Mouse (Mus musculus) spleen, adult 12 weeks (tissue): ENCODE measurements around the gene Glp2r.

Source experiments
- DNase-seq: peaks from one replicate; pipeline ENCODE4 v3.0.0; 2022; ENCODE audit warnings: low spot score

The Glp2r gene

DNA sequence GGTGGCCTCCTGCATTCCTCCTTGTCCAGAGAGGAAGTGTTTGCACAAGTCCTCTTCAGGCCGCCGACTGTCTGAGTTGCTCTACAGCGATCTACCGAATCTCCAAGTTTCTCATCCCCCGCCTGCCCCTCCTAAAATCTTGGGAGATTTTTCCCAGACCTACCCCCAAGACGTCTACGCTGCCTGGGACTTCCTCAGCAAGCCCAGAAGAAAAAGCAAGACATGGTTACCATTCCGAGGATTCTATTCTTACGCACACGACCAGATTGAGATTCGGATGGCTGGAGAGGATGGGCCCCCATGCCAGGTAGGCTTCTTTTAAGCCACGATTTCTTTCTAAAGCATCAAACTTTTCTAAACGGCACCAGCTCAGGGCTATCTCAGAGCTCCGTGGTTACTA, at the start of gene Glp2r:
Gene Glp2r (minus strand): TSS at position 101 of the 400 bp plus-strand sequence.
- DNase-seq, result no peak

DNA sequence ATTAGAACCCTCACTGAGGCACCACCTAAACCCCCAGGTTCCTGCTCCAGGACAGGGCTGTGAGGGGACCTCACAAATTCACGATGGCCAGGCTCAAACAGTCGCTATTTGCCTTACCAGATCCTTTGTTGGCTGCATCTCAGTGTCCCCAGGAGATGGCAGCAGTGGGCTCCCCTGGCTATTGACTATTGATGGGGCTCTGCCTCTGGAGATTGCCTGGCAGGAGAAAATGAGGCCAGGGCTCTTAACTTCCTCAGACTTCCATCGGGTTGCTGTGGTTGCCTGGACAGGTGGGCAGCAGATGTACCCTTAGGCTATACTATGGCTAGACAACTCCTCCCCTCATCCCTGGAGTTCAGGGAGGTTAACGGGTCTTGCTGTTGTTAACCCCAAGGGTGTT, 49.3 kb upstream of the Glp2r start:
- no peak for DNase-seq

DNA sequence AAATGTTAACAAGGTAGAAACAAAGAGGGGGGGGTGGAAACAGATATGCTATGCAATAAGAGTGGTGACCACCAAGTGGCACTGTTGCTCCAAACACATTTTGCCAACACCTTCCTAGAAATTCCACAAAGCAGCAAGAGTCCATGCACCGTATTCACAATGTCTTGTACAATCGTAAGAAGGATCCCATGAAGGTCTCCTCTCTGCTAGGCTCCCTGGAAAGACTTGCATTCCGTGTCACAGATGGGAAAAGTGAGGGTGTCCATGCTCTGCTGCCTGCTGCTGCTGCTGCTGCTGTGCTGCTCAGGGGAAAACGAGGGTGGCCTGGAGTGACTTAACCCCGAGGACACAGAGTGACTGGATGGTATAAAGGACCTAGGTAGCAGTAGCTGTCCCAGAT, 48.7 kb upstream of the Glp2r start:
- DNase-seq, result no peak

DNA sequence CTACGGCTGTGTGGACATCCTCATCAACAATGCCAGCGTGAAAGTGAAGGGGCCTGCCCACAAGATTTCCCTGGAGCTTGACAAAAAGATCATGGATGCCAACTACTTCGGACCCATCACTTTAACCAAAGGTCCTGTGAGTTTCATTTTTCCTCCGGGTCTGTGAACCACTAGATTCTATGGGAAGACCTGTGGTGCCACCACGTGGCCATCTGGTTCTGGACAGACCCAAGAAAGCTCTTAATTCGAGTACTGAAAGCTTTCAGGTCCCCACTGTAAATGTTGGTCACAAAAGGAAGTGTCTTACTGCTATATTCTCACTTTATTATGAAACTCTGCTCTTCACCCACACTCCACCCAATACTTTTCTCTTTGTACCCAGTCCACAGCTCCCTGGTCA, 40.6 kb upstream of the Glp2r start:
- no peak for DNase-seq

DNA sequence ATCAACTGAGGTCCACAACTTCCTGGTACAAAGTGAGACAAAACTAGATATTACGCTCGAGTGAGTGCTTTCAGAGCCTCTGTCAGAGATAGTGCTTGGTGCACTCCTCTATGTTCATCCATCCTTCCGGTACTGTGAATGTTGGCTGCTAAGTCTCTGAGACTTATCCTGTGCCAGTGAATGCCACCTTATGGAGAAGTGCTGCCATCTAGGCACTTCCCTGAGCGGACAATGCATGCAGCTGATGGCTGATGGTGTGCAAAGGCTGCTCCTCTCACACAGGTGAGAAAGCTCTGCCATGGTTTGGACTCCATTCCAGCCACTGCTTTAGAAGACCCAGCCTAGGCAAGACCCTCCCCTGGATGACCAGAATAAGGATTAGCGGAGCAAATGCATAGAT, 37.1 kb upstream of the Glp2r start:
- DNase-seq, result no peak

DNA sequence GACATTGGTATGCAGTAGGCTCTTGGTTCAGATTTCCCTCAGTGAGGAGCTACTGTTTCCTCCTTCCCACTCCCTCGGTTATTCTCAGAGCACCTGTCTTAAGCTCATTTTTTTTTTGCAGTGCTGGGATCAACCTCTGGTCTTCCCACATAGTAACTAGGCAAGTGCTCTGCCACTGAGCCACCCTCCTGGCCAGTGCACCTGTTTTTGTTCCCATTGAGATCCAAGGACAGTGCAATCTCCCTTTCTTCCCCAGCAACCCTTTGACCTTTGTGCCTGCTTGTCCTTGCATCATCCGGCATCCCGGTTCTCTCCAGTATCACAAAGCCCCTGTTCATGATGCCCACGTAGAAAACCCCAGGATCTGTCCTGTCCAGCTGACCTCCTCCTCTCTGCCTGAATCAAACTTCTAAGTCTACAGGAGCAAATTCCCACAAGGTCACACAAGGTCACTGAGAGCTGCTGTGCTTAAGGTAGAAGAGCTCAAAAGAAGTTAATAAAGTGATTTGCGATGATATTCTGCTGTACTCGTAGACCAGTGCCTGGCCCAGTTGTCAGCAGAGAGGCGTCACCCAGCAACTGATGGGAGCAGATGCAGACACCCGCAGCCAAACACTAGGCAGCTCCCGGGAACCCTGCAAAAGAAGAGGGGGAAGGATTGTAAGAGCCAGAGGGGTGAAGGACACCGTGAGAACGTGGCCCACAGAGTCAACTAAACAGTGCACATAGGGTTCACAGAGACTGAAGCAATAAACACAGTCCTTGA, 36.1 kb upstream of the Glp2r start:
- DNase-seq, result no peak

DNA sequence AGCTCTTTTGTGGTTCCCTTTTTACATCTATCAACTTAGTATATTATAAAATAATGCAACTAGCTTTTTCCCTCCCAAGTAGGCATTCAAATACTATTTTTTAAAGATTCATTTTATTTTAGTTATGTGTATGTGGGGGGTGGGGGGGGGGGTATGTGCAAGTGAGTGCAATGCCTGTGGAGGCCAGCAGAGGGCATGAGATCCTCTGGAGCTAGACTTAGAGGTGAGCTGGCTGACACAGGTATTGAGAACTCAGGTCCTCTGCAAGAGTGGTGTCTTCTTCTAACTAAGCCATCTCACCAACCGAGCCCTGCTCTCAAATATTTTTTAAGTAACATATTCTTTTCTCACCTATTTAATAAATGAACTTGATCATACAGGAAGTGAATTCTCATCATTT, 34.6 kb upstream of the Glp2r start:
- no peak for DNase-seq

DNA sequence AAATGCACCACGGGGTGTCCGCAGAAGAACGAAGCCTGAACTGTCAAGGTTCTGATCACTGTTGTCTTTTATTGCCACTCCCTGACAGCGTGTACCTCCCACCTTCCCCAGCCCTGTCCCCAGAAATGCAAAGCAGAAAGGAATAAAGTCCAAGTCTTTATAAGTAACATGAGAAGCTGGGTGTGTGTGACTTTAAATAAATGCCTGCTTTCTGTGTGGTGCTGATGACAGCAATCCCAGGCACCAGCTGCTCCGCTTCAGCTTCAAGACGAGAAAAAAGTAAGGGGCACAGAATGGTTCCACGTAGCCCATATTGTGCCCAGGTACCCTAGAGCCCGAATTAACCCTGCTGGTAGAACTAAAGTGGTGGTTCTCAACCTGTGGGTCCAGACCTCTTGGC, 30.2 kb upstream of the Glp2r start:
- no peak for DNase-seq

DNA sequence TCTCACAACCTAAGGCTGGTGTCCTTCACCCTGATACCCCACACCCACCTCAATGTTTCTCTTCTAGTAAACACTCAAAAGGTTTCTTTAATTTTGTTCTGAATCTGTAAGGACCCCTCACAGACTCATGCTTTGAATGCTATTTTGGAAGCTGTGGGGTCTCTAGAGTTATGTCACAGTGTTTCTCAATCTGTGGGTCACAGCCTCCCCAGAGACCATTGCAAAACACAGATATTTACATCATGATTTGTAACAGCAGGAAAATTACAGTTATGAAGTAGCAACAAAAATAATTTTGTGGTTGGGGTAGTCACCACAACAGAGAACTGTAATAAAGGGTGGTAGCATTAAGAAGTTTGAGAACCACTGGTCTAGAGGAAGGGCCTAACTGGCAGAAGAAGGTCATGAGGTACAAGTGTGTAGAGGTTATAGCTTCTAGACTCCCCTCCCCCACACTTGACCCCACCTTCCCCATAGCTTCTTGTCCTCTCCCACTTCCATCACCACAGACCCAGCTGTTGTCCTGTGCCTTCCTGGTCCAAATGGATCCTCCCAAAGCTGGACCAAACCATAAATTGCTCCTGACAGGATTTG, 29.3 kb upstream of the Glp2r start:
- DNase-seq, result no peak

DNA sequence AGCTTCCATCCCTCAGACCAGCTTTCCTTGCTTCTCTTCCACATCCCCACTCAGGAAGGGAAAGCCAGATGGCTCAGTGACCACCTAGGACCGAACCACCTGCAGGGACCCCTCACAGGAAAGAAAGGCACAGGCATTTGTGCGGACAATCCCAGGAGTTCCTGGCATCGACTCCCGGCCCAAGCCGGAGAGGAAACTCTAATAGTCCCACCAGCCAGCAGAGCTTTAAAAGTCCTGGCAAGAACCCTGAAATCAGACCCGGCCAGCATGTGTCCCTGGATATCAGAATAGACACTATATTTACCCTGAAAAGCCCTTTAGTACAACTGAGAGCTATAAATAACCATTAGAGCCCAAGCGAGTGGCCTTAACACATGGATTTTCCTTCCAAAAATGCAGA, 27.0 kb upstream of the Glp2r start, which contains the start of gene Dhrs7c:
Gene Dhrs7c (plus strand): TSS at position 257 of the 400 bp plus-strand sequence.
- DNase-seq, result no peak

DNA sequence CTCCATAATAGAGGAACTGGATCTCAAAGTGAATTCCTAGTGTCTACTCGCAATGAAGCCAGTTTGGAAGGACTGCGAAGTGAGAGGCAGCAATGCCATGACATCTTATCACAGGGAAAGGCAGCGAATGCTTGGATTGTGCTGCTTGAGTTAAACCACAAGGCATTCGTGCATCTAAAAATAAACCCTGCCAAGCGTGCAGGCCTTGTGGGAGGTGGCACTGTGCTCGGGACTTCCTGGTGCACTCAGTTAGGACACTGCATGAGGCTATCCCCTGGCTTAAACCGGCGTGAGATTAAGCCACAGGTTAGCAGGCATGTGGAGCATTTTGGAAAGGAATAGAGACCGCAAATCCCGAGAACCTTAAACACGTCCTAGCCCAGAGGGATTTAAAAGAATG, 19.2 kb upstream of the Glp2r start:
- no peak for DNase-seq

DNA sequence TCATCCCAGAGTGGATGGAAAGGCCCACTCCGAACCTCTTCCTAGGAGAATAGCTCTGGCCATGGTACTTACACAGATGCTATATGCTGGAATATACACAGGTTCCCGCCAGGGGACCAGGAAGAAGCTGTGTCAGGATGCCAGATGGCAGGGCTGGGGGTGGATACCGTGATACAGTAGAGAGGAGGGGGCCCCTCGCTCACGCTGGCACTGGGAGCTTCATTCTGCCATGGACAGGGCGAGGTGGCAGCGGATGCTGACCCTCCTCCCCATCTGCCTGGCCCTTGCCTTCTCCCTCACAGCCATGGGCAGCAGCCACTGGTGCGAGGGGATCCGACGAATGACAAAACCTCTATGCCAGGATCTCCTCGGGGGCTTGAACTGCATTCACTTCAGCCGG, 3.4 kb upstream of the Glp2r start, which contains the start of gene Gsg1l2:
Gene Gsg1l2 (plus strand): TSS at position 230 of the 400 bp plus-strand sequence.
- DNase-seq, result no peak

DNA sequence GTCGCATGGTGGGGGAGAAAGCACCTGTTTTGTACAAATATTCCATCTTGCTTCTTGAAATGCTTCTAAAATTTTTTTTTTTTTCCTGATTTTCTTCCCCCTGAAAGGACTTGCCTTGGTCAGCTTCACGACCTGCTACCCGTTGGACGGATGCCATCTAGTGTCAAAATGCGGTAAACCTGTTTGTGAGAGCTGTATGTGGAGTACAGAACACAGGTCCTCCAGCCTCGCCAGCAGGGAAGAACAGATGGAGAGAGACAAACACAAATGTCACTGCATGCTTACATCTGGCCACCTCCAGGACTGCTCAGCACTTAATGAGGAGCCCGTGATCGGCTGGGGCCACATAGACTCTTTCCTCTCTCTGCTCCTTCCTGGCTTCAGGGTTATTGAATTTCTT, 1.6 kb upstream of the Glp2r start:
- no peak for DNase-seq

DNA sequence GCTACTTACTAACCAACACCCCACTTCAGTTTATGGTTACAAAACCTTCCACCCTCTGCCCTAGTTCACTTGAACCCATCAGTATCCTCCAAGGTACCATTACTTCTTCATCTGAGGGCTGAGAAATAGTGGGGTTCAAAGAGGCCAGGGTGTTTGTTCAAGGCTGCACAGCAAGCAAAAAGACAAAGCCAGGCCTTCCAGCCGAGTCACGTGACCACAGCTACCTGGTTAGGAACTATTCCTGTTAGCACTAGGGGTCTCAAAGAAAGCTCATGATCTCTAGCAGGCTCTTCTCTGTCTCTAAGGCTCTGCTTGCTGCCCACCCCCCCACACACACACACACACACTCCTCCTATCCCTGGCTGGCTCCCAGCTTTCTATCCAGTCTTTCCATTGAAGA, 738 bp upstream of the Glp2r start:
- no peak for DNase-seq

DNA sequence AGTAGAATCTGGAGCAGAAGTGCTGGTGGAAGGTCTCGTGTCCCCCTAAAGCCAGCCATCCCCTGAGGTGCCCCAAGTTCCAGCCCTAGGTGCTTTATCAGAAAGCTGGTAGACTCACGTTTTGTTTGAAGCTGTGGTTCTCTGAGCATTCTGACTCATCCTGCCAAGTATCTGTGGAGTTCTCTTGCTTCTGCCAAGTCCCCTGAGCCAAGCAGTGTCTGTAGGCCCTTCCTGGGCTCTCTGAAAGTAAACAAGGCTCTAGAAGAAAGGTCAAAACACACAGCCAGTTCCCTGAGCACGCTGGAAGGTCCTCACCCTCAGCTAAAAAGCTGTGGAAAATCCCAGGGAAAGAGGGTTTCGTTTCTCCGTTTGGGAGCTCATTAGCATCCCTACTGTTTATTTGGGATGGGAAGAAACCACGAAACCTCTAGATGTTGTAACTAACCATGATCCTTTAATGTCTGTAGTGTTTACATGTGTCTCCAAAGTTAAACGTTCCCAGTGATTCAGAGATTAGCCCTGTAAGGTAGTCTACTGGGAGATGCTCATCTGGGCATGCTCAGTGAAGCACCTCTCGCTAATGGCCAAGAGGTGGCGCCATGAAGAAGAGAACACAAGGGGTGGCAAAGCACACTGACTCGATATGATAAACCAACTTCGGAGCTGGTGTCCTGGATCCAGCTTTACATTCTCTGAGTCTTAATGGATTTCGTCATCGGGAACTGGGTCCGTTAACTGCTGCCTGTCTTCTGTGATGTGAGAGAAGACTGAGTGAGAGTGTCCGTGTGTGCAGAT, 13.4 kb downstream of the Glp2r start:
- no peak for DNase-seq

DNA sequence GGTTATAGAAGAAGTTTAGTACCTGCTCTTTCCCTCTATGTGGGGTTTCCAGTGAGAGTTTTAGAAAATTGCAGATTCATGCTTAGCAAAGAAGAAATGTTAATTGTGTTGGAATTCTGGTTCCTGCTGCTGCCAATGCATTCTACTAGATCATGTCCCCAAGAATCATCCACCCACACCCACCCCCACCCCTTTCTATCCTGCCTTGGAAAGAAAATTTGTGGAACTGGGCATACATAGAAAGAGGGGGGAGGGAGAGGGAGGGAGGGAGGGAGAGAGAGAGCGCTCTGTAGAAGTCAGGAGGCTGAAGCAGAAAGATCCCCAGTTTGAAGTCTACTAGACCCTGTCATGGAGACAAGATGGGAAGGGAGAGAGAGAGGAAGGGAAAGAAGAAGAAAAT, 14.7 kb downstream of the Glp2r start:
- DNase-seq, result no peak

DNA sequence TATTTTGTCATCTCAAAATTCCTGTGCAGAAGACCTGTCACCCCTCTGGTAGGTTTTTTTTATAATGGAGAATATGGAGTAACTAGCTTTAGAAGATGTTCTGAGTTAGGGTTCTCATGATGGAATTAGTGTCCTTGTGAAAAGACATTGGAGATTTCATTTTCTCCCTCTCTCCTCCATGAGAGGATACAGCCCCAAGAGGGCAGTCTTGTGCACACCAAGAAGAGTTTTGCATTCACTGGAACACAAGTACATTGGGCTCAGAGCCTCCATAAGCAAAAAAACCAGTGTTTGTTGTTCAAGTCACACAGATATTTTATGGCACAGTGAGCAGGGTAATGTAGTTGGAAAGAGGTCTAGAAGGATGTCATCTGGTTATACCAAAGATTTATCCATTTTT, 29.4 kb downstream of the Glp2r start:
- DNase-seq, result no peak

DNA sequence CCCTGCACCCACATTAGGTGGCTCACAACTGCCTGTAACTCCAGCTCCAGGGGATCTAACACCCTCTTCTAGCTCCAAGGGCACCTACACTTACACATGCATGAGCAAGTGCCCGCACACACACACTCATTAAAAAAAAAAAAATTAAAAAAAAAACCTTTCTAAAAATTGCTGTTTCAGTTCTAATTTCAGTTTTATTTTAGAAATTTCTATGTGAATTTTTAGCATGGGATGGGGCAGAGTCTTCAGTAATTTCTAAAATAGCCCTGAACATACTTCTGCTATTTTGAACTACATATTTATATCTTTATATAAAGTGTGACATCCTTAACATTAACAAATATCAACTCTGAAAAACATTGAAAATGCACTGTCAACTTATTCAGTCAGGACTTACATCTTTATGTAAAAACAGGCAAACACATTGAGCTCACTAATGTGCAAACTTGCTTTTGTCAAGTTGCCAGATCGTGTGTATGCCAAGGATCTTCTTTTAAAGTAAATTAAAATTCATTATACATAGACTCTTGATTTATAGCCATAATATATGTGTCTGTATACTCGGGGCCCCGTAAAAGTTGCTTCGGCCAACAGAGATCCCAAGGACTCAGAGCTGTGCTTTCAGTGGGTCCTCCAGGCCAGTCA, 32.0 kb downstream of the Glp2r start:
- no peak for DNase-seq

DNA sequence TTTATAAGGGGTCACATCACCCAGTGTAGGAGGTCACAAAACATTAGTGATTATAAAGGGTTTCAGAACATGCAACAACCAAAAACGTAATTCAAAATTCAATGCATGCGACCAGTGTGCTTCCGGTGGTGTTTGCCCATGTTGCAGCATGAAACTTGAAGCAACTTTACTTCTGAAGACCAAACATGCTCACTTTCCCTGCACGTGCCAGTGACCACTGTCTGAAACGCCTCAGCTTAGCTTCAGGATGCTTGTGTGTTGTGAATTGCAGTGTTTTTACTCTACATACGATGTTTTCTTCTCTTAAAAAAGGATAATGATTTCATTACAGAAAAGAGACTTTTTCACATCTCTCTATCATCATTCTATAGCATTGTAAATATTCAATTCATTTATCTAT, 32.6 kb downstream of the Glp2r start:
- no peak for DNase-seq

DNA sequence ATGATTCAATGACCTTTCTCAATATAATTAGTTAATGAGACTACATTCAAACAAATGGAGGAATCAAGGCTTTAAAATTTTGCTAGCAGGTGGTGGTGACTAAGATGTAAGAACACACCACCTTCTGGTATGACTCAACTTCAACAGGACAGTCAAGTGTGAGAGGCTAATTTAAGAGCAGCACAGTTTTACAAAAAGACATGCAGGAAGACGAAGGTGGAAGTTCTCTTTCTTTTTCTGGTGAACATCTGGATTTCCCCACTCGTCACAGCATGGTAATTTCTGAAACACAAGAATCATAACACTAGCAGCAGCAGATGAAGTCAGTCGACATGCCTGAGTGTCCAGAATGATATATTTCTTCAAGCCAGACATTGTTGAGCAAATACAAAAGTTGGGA, 36.4 kb downstream of the Glp2r start:
- DNase-seq, result no peak

DNA sequence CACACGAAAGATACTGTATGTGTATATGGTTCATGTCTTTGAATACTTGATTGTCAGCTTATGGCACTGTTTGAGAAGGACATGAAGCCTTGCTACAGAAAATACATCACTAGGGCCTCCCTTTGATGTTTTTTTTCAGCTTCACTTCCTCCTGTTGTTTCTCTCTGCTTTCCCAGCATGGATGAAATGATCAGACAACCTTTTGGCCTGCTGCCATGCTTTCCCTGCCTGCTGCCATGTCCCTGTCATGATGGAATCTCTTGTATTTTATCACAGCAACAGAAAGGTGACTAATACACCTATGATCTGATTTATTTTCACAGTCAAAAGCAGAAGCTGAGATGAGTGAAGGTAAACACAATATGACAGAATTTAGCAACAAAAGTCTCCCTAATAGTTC, 37.2 kb downstream of the Glp2r start:
- DNase-seq, result no peak

DNA sequence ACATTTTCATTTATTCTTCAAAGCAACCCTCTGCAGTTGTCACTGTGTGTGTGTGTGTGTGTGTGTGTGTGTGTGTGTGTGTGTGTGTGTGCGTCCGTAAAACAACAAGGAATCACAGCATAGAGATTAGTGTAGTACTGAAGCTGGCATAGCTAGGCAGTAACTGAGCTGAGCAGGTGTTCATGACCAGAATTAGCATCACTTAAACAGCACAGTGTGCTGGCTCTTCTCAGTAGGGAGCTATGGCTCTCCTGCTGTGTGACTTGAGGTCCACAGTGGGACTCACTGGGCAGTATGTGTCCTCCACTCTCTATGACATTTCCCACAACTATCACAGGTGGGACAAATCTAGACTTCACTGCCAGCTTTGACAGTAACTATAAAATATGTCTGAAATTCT, 39.9 kb downstream of the Glp2r start:
- DNase-seq, result no peak

DNA sequence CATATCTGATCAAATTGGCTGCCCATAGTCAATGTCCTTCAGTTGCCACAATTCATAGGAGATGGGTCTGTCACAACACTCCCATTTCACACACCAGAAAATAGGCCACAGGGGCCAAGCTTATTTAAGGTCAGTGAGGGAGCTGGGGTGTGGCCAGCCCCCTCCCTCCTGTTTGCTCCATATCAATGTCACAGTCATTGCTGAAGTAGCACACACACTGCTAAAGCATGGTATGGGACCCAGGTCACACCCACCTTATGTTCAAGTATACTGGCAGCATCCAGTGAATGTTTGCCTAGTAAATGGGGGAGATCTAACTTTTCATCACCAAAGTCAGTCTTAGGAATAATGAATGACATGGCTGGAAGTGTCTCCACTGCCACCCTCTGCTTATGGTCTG, 42.2 kb downstream of the Glp2r start:
- DNase-seq, result no peak
